Mouse (Mus musculus) lung, embryonic 15.5 days (tissue): ENCODE results near the gene B4galt5. TPM values are rescaled to one million over a fixed set of nuclear protein-coding genes. Genes with fewer than 3 reads are reported as not detected.

Experiments
- ATAC-seq: fragments of 200-750 bp; cut with Nextera tagmentation; 2 replicates; pipeline ENCODE4 v1.8.0; 2017; ENCODE audit warnings: moderate number of reproducible peaks, borderline replicate concordance; ENCODE audit not compliant: low FRiP score, low TSS enrichment; ENCODE audit errors: extremely low read depth
- H3K27ac ChIP-seq: fragments of 300-500 bp; sonication (generic); 2 replicates; pipeline ENCODE4 v1.5.1; 2015; ENCODE audit warnings: moderate library complexity, mild to moderate bottlenecking, inconsistent platforms
- H3K27me3 ChIP-seq: fragments of 300-500 bp; sonication (generic); 2 replicates; pipeline ENCODE4 v1.6.1; 2015; ENCODE audit warnings: inconsistent platforms
- H3K36me3 ChIP-seq: fragments of 300-500 bp; sonication (generic); 2 replicates; pipeline ENCODE4 v1.6.1; 2015; ENCODE audit warnings: inconsistent platforms
- H3K4me1 ChIP-seq: fragments of 300-500 bp; sonication (generic); 2 replicates; pipeline ENCODE4 v1.6.1; 2015; ENCODE audit warnings: inconsistent platforms
- H3K4me2 ChIP-seq: fragments of 300-500 bp; sonication (generic); 2 replicates; pipeline ENCODE4 v1.6.1; 2015; ENCODE audit warnings: inconsistent platforms, mild to moderate bottlenecking, moderate library complexity
- H3K4me3 ChIP-seq: fragments of 300-500 bp; sonication (generic); 2 replicates; pipeline ENCODE4 v1.5.1; 2015; ENCODE audit warnings: mild to moderate bottlenecking, inconsistent platforms
- H3K9ac ChIP-seq: fragments of 300-500 bp; sonication (generic); 2 replicates; pipeline ENCODE4 v1.6.1; 2015; ENCODE audit warnings: inconsistent platforms
- H3K9me3 ChIP-seq: fragments of 300-500 bp; sonication (generic); 2 replicates; pipeline ENCODE4 v1.6.1; 2016; ENCODE audit warnings: inconsistent platforms
- WGBS: fragments of 180-500 bp; shearing (Covaris S2); methylation state at CpG from one replicate; pipeline ENCODE4 v1.1.7; 2015; 5-methylcytosine and 5-hydroxymethylcytosine counted together
- polyA plus RNA-seq: library from polyadenylated mRNA; unstranded; fragments of >200 nt; fragmentation: Nextera tagmentation; extraction: Ambion mirVana; gene quantifications from 2 replicates; pipeline ENCODE4 v1.2.1, GENCODE M21; 2015

Gene B4galt5
- polyA plus RNA-seq, 1 experiment from 2014 or later = 13.6 TPM

GRCm38 (mm10) chr2:167306626-167307541 is 42.1 kb downstream of the B4galt5 start:
- Histone ChIP-seq H3K27me3 (no peaks in the 10 kb centered on the region), H3K4me1 (peaks cover 16% of the 10 kb centered on the region), H3K4me3 (no peak overlapping the region), H3K4me2 (0 out of 2 replicates have a peak overlapping the region, but pooled peaks have one; percentile 23), H3K9ac (no peak overlapping the region), H3K9me3 (no peaks in the 10 kb centered on the region), H3K27ac (peak overlapping the region; percentile 70), H3K36me3 (peaks cover 13% of the 10 kb centered on the region; the same call in 1 of the 2 replicates)
- 75% methylated on average over 15 of the region's 15 CpGs for WGBS
- ATAC-seq = 0 out of 2 replicates have a peak, but pooled peaks have one; percentile 52

GRCm38 (mm10) chr2:167306273-167306594 is 42.7 kb downstream of the B4galt5 start:
- H3K4me1 ChIP-seq = peaks cover 16% of the 10 kb centered on the region
- peak overlapping the region; percentile 24; the same call in 1 of the 2 replicates for H3K27ac ChIP-seq
- H3K4me3 ChIP-seq = no peak overlapping the region
- no peaks in the 10 kb centered on the region for H3K9me3 ChIP-seq
- no peaks in the 10 kb centered on the region for H3K27me3 ChIP-seq
- no peak overlapping the region for H3K9ac ChIP-seq
- no peak for ATAC-seq
- 64% methylated on average over 4 of the region's 4 CpGs for WGBS
- H3K4me2 ChIP-seq = no peak overlapping the region
- H3K36me3 ChIP-seq = peaks cover 13% of the 10 kb centered on the region; the same call in 1 of the 2 replicates

- 85% methylated on average over 12 of the region's 13 CpGs for WGBS
- Histone ChIP-seq H3K36me3 (peaks cover 13% of the 10 kb centered on the region; the same call in 1 of the 2 replicates), H3K9ac (no peak overlapping the region)
Observed at GRCm38 (mm10) chr2:167305382-167306272, 43.4 kb downstream of the B4galt5 start.

GRCm38 (mm10) chr2:167304651-167305381 is 44.2 kb downstream of the B4galt5 start:
- Histone ChIP-seq H3K9ac (no peak overlapping the region), H3K4me1 (peaks cover 22% of the 10 kb centered on the region), H3K27me3 (no peaks in the 10 kb centered on the region), H3K4me2 (no peak overlapping the region), H3K36me3 (peaks cover 13% of the 10 kb centered on the region; the same call in 1 of the 2 replicates), H3K9me3 (no peaks in the 10 kb centered on the region), H3K27ac (no peak overlapping the region), H3K4me3 (no peak overlapping the region)
- no peak for ATAC-seq
- WGBS = 87% methylated on average over 16 of the region's 16 CpGs

More at GRCm38 (mm10) chr2:167305382-167306272, 43.4 kb downstream of the B4galt5 start:
- peaks cover 16% of the 10 kb centered on the region for H3K4me1 ChIP-seq
- H3K4me2 ChIP-seq = no peak overlapping the region
- H3K27me3 ChIP-seq = no peaks in the 10 kb centered on the region
- H3K9me3 ChIP-seq = no peaks in the 10 kb centered on the region
- H3K27ac ChIP-seq = peak overlapping the region; percentile 24; the same call in 1 of the 2 replicates
- no peak overlapping the region for H3K4me3 ChIP-seq
- ATAC-seq = no peak

GRCm38 (mm10) chr2:167303806-167304205 is 45.2 kb downstream of the B4galt5 start:
- Histone ChIP-seq H3K9me3 (no peaks in the 10 kb centered on the region), H3K27ac (no peak overlapping the region), H3K4me2 (no peak overlapping the region), H3K4me1 (peaks cover 32% of the 10 kb centered on the region), H3K4me3 (no peak overlapping the region), H3K36me3 (peaks cover 11% of the 10 kb centered on the region; the same call in 1 of the 2 replicates), H3K9ac (no peak overlapping the region), H3K27me3 (no peaks in the 10 kb centered on the region)
- WGBS = 88% methylated on average over 6 of the region's 6 CpGs
- no peak for ATAC-seq

- WGBS = 87% methylated on average over 8 of the region's 8 CpGs
Observed at GRCm38 (mm10) chr2:167303196-167303595, 45.8 kb downstream of the B4galt5 start.

GRCm38 (mm10) chr2:167302641-167303040 is 46.3 kb downstream of the B4galt5 start:
- no peak for ATAC-seq
- H3K36me3 ChIP-seq = peaks cover 9% of the 10 kb centered on the region; the same call in 1 of the 2 replicates
- no peak overlapping the region for H3K4me3 ChIP-seq
- no peaks in the 10 kb centered on the region for H3K9me3 ChIP-seq
- H3K27ac ChIP-seq = no peak overlapping the region
- H3K9ac ChIP-seq = no peak overlapping the region
- WGBS = 48% methylated on average over 1 of the region's 1 CpGs
- no peaks in the 10 kb centered on the region for H3K27me3 ChIP-seq
- H3K4me2 ChIP-seq = no peak overlapping the region
- peaks cover 32% of the 10 kb centered on the region for H3K4me1 ChIP-seq

More at GRCm38 (mm10) chr2:167303196-167303595, 45.8 kb downstream of the B4galt5 start:
- H3K4me2 ChIP-seq = no peak overlapping the region
- no peaks in the 10 kb centered on the region for H3K9me3 ChIP-seq
- no peak for ATAC-seq
- no peak overlapping the region for H3K4me3 ChIP-seq
- no peaks in the 10 kb centered on the region for H3K27me3 ChIP-seq
- peaks cover 33% of the 10 kb centered on the region for H3K4me1 ChIP-seq
- H3K9ac ChIP-seq = no peak overlapping the region
- peaks cover 9% of the 10 kb centered on the region; the same call in 1 of the 2 replicates for H3K36me3 ChIP-seq
- H3K27ac ChIP-seq = no peak overlapping the region

GRCm38 (mm10) chr2:167302031-167302430 is 47.0 kb downstream of the B4galt5 start:
- H3K4me1 ChIP-seq = peaks cover 26% of the 10 kb centered on the region
- WGBS = 88% methylated on average over 12 of the region's 12 CpGs

GRCm38 (mm10) chr2:167301601-167302000 is 47.4 kb downstream of the B4galt5 start:
- no peak overlapping the region for H3K27ac ChIP-seq
- no peak overlapping the region for H3K4me3 ChIP-seq
- peaks cover 9% of the 10 kb centered on the region; the same call in 1 of the 2 replicates for H3K36me3 ChIP-seq
- H3K27me3 ChIP-seq = no peaks in the 10 kb centered on the region
- H3K9me3 ChIP-seq = no peaks in the 10 kb centered on the region
- no peak overlapping the region for H3K4me2 ChIP-seq
- ATAC-seq = no peak
- H3K9ac ChIP-seq = no peak overlapping the region
- H3K4me1 ChIP-seq = peaks cover 22% of the 10 kb centered on the region
- 92% methylated on average over 7 of the region's 7 CpGs for whole genome bisulfite sequencing

More at GRCm38 (mm10) chr2:167302031-167302430, 47.0 kb downstream of the B4galt5 start:
- no peak for ATAC-seq
- no peak overlapping the region for H3K4me2 ChIP-seq
- H3K27ac ChIP-seq = no peak overlapping the region
- H3K27me3 ChIP-seq = no peaks in the 10 kb centered on the region
- no peak overlapping the region for H3K4me3 ChIP-seq
- no peaks in the 10 kb centered on the region for H3K9me3 ChIP-seq
- H3K36me3 ChIP-seq = peaks cover 9% of the 10 kb centered on the region; the same call in 1 of the 2 replicates
- H3K9ac ChIP-seq = no peak overlapping the region

- WGBS = 88% methylated on average over 20 of the region's 21 CpGs
- peaks cover 4% of the 10 kb centered on the region; the same call in 1 of the 2 replicates for H3K36me3 ChIP-seq
- no peak overlapping the region for H3K4me3 ChIP-seq
- no peak for ATAC-seq
- H3K27ac ChIP-seq = no peak overlapping the region
- no peak overlapping the region for H3K9ac ChIP-seq
- H3K27me3 ChIP-seq = no peaks in the 10 kb centered on the region
- no peak overlapping the region for H3K4me2 ChIP-seq
- H3K9me3 ChIP-seq = no peaks in the 10 kb centered on the region
- H3K4me1 ChIP-seq = peaks cover 19% of the 10 kb centered on the region
Observed at GRCm38 (mm10) chr2:167300943-167301497, 48.0 kb downstream of the B4galt5 start.
